Mouse (Mus musculus): ENCODE data around the gene Plk5.

DNA sequence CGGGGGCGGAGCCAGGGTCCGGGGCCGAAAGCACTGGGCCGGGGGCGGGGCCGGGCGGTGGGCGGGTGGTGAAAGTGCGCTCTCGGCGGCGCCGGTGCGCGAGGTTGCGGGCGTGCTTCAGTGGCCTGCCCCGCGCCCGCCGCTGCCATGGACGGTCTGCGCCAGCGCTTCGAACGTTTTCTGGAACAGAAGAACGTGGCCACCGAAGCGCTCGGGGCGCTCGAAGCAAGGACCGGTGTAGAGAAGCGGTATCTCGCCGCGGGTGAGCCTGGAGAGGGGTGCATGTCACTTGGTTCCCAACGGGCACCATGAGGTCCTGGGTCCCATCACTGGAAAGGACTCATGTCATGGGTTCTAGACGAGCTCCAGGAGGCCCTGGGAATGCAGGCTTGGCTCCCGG lies 26.2 kb upstream of the Plk5 start:
- TF ChIP-seq GATA1 (IDR thresholded peaks at IDR 0.05; ENCODE audit: borderline replicate concordance, low read length) (no peak), FLI1 (IDR thresholded peaks at IDR 0.05; ENCODE audit: low read length) (no peak)
